Mouse (Mus musculus) embryo, embryonic 9.5 days (tissue): ENCODE data around the gene Sbf2.
"Not testable (repeated sequence)": the region's sequence is repeated elsewhere in the genome, so short reads cannot be mapped to it uniquely, and the experiment has no call there.

Source experiments
- DNase-seq: peaks from one replicate; pipeline ENCODE4 v3.0.0-alpha.2; 2017; ENCODE audit errors: extremely low spot score

Gene Sbf2

GRCm38 (mm10) chr7:110391632-110392031 is 223.1 kb downstream of the Sbf2 start:
- DNase-seq = no peak

DNA sequence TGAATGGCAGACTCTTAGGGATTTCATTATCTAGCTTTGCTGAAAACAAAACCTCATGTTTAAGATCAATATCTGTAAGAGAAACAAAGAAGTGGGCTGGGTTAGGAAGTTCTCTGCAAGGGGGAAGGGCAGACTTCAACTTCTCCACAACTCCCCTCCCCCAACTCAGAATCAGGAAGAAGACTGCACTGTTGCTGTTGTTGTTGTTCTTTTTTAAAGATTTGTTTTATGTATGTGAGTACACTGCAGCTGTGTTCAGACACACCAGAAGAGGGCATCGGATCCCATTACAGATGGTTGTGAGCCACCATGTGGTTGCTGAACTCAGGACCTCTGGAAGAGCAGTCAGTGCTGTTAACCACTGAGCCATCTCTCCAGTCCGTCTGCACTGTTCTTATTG is 225.8 kb downstream of the Sbf2 start:
- DNase-seq = not testable (repeated sequence)

DNA sequence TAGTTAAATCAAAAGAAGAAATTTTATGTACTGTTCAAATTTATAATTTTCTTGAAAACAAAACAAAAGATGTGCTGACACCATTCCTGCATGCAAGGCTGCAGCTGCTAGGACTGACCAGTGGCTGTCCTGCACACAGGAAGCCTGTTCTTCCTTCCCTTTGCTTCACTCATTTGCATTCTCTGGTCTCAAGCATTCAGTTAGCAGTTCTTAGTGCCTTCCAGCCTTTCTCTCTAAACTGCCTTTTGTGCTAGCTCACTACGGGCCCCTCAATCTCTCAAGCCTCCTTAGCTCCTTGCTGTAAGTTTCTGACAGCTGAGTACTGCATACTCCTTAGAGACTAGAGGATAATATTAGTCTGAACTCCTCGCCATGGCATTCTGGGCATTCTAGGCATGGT is 227.2 kb downstream of the Sbf2 start:
- no peak for DNase-seq

DNA sequence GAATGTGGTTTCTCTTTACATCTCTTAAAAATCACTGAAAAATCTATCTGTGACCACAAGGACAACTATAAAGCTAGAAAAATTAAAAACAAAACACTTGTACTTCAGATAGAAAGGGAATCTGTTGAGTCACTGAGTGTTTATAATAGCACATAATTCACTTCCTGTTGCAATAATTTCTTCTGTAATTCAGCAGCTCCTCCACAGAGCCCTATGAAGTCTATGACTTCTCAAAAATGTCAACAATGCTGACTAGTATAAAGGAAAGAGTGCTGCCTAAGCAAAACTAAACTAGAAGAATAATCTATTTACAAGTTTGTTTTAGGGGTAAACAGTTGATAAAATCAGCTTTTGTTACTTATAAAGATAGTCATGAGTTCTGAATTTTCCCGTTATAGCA is 229.2 kb downstream of the Sbf2 start:
- DNase-seq = no peak

- DNase-seq = no peak
Measured at GRCm38 (mm10) chr7:110384343-110384742, 230.4 kb downstream of the Sbf2 start.

- no peak for DNase-seq
Measured at GRCm38 (mm10) chr7:110381625-110382024, 233.1 kb downstream of the Sbf2 start.

DNA sequence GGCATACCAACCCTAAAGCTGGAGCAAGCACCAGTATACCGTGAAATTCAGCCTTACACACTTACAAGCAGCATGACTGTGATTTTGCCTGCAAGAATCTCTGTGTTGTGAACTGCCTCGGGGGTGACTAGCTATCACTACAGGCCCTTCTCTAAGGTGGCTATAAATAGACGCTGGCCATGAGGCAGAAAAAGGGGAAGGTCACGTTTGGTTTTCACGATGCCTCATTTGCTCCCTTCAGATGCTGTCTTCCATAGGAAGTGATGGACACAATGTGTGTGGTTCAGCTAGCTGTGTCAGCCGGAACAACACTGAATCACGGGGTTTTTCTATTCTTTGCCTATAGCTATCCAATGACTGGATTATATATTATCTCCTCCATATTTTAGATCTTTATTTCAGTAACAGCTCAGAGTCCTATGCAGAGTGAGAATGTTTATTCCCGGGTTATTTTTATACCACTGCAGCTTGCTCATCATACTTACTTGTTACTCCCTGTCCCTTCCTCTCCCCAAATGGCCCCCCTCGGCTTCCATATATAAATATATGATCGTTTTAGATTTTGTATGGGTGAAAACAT is 235.3 kb downstream of the Sbf2 start:
- DNase-seq = no peak

DNA sequence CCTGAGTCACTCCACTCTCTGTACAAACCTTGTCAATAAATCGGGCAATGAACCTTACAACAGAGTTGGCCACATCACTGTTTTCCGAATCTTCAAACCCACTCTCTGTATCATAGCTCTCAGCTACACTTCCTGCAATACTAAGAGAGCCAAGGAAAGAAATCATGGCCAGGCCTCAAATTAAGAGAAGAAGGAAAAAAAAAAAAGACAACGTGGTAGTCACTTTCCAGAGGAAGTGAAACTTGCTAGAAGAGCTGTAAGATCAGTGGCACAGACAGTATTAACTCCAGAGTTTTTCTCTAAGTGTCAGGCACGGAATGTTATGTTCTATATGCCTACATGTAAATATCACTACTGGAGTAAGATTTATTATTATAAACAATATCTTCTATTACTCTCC is 242.2 kb downstream of the Sbf2 start:
- no peak for DNase-seq

DNA sequence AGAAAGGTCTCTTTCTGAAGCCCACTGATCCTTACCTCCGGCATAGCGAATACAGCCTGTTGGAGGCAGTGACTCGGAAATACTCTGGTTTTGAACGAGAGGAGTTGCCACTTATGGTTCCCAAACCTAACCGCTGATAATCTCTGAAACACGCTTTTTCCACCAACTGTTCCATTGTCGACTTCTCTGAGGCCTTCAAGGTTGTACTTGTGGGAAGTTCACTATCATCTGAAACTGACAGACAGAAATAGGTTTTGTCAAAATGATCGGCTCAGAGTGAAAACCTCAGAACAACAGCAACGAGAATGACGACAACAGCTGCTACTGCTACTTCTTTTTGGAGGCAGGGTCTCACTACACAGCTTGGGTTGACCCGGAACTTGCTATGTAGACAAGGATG is 252.7 kb downstream of the Sbf2 start:
- DNase-seq = no peak

GRCm38 (mm10) chr7:110361516-110361915 is 253.2 kb downstream of the Sbf2 start:
- no peak for DNase-seq

DNA sequence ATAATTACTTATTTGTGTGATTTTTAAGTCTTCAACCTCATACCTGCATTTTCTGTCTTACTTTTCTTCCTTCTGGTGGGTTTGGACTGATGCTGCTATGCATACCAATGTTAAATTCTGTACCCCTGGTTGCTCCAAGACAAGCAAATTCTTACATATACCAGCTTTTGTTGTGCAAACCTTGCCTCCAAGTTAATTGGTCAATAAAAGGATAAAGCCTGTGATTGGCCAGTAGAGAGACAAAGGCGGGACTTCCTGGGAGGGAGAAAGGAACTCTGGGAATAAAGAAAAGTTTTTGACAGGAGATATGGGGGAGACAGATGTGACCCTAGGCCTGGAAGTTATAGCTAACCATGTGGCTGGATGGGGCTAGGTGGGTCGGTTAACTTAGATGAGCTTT is 255.3 kb downstream of the Sbf2 start:
- no peak for DNase-seq

DNA sequence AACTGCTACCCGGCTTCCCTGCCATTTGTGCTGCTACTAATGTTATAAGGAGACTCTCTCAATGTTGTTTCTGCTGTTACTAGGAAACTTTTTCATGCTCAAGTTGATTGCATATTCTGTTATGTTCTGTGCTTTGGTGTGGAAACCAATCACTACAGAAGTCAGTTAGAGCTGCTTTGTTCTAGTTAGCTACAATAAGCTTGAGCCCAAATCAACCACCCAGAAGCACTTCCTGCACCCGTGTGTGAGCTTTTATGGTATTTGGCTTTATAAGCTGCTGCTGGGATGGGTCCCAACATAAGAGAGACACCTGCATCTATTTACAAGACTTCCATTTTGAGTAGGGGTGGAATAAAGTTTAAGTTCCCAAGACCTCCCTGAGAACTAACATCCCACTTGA is 260.8 kb downstream of the Sbf2 start:
- DNase-seq = no peak

DNA sequence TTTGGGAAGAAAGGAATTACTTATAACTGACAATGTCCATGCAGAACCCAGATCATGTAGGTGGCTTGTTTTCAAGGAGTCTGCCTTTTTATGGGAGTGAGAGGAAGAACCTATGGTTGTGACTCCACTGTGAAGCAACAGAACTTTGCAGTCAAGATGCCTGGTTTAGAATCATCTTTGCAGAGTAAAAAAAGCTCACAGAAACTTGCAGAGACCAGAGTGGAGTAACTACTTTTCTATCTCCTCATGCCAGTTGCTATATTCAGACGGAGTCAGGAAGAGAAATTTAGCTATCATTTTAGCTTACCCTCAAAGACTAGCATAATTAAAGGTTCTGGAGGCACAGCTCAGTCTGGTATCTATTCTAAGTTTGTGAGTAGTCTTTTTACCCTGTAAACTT is 267.5 kb downstream of the Sbf2 start:
- no peak for DNase-seq

DNA sequence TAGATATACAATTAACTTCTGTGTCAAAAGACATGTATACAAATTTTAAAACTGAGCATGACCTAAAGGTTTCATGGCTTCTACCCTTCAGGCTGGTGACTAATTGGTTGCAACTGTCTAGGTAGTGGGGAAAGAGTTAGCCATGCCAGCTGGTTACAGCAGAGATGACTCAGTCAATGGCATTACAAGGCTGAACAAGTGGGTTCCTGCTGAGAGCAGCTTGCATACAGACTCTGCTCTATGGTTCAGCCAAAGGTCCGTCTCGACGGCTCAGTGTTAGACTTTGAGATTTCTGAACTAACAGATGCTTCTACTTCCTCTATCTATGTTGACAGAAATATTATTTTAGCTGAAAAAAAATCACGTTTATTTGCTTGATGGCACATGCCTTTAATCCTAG is 277.1 kb downstream of the Sbf2 start:
- no peak for DNase-seq

DNA sequence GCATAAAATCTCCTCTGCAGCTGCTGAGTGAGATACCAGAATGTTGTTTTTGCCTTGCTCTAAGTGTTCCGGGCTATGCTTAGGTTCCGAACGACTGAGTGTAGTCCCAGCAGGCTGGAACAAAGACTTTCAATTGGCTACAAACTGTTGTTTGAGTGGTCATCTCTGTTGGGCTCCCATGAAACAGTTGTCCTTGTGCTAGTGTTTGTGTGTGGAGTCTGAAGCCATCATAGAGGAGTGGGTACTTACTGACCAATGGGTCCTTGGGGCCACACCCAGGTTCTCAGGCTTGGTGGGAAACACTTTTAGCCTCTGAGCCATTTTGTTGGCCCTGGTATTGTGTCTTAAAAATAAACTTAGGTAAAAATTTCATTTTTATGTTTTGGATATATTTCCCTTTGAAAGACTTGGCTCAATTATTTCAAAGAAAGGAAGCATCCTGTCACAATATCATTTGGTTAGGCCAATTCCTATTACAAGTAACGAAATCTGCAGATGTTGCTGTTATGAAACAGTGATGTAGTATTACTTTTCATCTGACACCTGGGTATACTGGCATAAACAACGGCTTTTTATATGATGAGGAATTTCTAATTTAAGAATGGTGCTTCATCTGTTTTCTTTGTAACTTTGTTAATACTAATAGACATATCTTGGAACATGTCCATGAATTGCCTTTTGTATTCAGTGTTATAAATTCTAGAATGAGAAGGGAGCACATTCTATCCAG is 289.2 kb downstream of the Sbf2 start:
- no peak for DNase-seq

DNA sequence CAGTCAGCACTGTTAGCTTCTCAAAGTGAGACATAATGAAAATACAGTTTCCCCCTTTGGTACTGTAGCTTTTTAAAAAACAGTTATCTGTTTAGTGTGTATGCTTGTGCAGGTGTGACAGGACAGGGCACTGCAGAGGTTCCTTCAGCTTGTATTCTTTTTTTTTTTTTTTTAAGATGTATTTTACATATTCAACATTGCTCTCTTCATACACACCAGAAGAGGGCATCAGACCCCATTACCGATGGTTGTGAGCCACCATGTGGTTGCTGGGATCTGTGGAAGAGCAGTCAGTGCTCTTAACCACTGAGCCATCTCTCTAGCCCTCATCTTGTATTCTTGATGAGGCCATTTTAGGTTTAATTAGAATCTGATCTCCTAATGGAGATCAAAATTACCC is 289.9 kb downstream of the Sbf2 start:
- no peak for DNase-seq

DNA sequence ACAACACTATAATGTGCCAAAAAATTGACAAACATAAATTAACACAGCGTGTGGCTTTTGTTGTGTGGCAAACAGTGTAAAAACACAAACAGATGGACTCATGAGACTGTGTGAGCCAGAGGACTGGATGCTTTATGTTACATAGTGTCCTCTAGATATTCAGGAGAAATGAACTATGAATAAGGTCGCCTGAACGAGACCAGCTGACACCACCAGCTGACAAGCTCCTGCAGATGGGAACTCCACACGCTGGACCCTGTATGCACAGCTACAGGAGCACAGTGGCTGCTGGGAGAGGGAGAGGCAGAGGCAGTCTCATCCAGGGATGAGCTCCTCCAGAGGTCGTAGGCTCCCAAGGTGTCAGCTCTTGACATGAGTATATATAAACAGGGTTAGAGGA is 293.6 kb downstream of the Sbf2 start:
- no peak for DNase-seq

DNA sequence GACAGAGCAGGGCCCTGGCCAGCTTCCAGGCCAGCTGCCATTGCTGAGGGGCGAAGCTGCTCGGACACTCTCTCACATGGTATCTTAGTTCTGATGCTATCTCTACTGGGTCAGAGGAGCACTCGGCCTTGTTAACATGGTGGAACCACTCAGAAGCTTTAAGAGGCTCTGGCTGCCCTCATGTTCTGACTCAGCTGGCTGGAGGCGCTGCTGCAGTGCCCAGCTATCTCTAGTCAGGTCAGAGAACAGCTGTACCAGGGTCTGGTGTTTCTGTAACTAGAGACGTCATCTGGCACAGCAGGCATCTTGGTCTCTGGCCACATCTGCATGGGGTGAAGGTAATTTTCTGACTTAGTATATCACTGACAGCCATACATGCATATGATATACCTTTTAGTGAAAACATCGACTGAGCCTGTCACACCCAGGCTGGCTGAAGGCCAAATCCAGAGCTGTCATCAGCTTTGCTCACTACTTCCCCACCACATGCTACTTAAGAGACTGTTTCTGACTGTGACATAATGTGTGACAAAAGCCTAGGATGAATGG is 295.7 kb downstream of the Sbf2 start:
- no peak for DNase-seq

DNA sequence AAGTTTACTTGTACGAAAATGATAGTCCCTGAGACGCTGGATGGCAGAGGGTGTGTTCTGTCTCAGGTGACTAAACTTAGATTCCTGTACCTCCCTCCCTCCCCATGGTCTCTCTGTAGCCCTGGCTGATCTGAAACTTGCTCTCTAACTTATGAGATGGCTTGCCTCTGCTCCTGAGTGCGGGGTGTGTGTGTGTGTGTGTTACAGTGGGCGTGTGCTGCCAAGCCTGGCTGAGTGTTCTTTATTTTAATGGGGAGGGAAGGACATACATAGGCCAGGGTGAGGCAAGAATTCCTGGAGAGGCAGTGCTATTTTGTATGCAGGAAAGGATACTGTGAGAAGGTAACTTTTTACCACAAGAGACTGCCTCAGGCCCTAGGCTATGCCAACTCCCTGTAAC is 297.3 kb downstream of the Sbf2 start:
- DNase-seq = no peak

GRCm38 (mm10) chr7:110315352-110315751 is 299.4 kb downstream of the Sbf2 start:
- DNase-seq = no peak

GRCm38 (mm10) chr7:110314401-110314890 is 300.3 kb downstream of the Sbf2 start:
- no peak for DNase-seq

DNA sequence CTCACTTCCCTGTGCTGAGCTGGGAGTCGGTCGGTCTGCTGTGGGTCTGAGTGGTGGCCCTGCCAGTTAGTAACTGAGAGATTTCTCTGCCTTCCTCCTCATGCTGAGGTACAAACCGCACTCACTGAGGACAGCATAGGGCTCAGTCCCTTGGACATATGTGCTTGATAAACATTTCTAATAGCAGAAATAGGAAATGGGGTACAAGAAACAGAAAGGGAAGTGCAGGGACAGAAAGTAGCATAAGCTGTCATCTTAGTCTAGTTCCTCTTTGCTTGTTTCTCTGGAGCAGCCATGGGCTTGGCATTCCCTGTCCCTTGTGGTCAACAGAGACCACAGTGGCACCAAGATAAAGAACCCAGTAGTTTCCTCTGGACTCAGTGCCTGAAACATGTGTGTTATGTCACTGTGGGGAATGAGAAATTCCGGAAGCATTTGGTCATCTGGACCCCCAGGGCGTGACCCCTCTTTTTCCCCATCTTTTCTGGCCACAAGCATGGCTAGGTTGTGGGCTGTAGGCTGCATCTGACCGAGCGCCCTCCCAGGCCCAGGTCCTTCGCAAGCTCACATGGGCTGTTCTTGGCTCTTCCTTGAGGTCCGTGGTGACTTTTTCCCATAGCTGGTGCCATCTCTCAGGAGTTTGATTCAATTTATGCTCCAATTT is 301.2 kb downstream of the Sbf2 start:
- no peak for DNase-seq

GRCm38 (mm10) chr7:110309246-110309645 is 305.5 kb downstream of the Sbf2 start:
- DNase-seq = no peak
